45 mouse cellular contexts compared by ENCODE assay signal in genomic region chr6:95269524-95269923, GRCm38 (mm10). TPM values are rescaled to one million over a fixed set of nuclear protein-coding genes. Genes with fewer than 3 reads are reported as not detected.
DNase-seq lines count a peak whose midpoint lies in the region; TF ChIP-seq lines count a peak whose summit lies in the region.
"Had no signal": no experiment of that assay in that cellular context is flagged by ENCODE, and none has a peak within 500 bp of the region (broad histone marks: within the 10 kb centered on the region; RNA-seq: fewer than 3 reads in every experiment).

No protein-coding gene starts in this region.

- H3ac ChIP-seq in C2C12 (ENCODE audit: control insufficient read depth, insufficient read length, low read depth) = no peak overlapping the region

- peak; percentile 82 to 91 for DNase-seq in adrenal gland, adult (ENCODE audit: inconsistent age in 2 of 2, low spot score in 1 of 2)
- DNase-seq in adrenal gland, postnatal 4 days (ENCODE audit: low spot score in 2 of 2) = no peak
- DNase-seq in adrenal gland, adult 8-10 months = peak; percentile 73
- peak; percentile 73 for DNase-seq in brain, adult 2 months (ENCODE audit: low read depth, low spot score)
- DNase-seq in gastrocnemius, postnatal 14 days = no peak
- DNase-seq in heart, postnatal 4 days = no peak
- DNase-seq in gastrocnemius, postnatal 36 days = no peak
- DNase-seq: cerebellum, adult 2 months; cerebellum, postnatal 14 days; heart, adult 2 months; heart, postnatal 10 days; kidney, adult 18-20 months; kidney, postnatal 25 days; retina, postnatal 1 day; right cerebral cortex, postnatal 25 days; spleen, adult 18-20 months; thymus, postnatal 25 days had no signal

- intact Hi-C loops in gastrocnemius, postnatal 14 days (cut with DNase I; ENCODE audit: low total_unique reads) = no loop called here
- intact Hi-C loops in gastrocnemius, postnatal 36 days (cut with DNase I) = no loop called here

- no peaks in the 10 kb centered on the region for H3K79me3 ChIP-seq in C2C12 (ENCODE audit: low read depth)

- no peaks in the 10 kb centered on the region for H3K36me3 ChIP-seq in C2C12 (ENCODE audit: control insufficient read depth, insufficient read depth)
- H3K36me3 ChIP-seq: heart, embryonic 13.5 days; hindbrain, embryonic 10.5 days; hindbrain, embryonic 15.5 days; kidney, embryonic 15.5 days; limb, embryonic 12.5 days; liver, embryonic 15.5 days; lung, embryonic 15.5 days; midbrain, embryonic 12.5 days; neural tube, embryonic 15.5 days had no signal

- no peaks in the 10 kb centered on the region for H3K79me2 ChIP-seq in C2C12 (ENCODE audit: control insufficient read depth, insufficient read depth)

- no peaks in the 10 kb centered on the region for H3K27me3 ChIP-seq in C2C12 (ENCODE audit: control insufficient read depth, insufficient read depth, insufficient read length)
- H3K27me3 ChIP-seq: heart, embryonic 13.5 days; hindbrain, embryonic 15.5 days; kidney, embryonic 15.5 days; limb, embryonic 12.5 days; liver, embryonic 15.5 days; lung, embryonic 15.5 days; midbrain, embryonic 12.5 days; neural tube, embryonic 15.5 days had no signal

- no peak for TF ChIP-seq CTCF in C2C12 (IDR thresholded peaks at IDR 0.05; ENCODE audit: control insufficient read depth, insufficient read depth, insufficient read length)

- H3K4me3 ChIP-seq in C2C12 (ENCODE audit: insufficient read depth, poor library complexity, severe bottlenecking) = no peak overlapping the region
- H3K4me3 ChIP-seq: erythroblast, embryonic 14.5 days; heart, adult 2 months; heart, embryonic 13.5 days; hindbrain, embryonic 10.5 days; hindbrain, embryonic 15.5 days; kidney, embryonic 15.5 days; layer of hippocampus, adult 2 months; left cerebral cortex, adult 2 months; limb, embryonic 12.5 days; liver, embryonic 15.5 days; lung, embryonic 15.5 days; midbrain, embryonic 12.5 days; neural tube, embryonic 15.5 days had no signal

TF ChIP-seq in C2C12, 6 proteins besides CTCF, POLR2A, EP300 and RAD21:
- peak; percentile 44 for TF ChIP-seq MAX (IDR thresholded peaks at IDR 0.05)
- peak; percentile 76 for TF ChIP-seq FOSL1 (IDR thresholded peaks at IDR 0.05; ENCODE audit: insufficient read depth, low read length, poor library complexity, severe bottlenecking)
- no peak for TF ChIP-seq CEBPB (IDR thresholded peaks at IDR 0.05; ENCODE audit: low read depth)
- TF ChIP-seq MYOD1 (IDR thresholded peaks at IDR 0.05; ENCODE audit: control insufficient read depth, insufficient read length, low read depth) = no peak

RNA-seq across cellular contexts. Expression of gene Gm10234, which starts 52.4 kb away (rescaled TPM):
- not detected for total RNA-seq in adrenal gland, postnatal 4 days (2021)
- not detected for polyA plus RNA-seq in C2C12 (2012; fragmentation: generic; extraction: Trizol)
- total RNA-seq in adrenal gland, adult 8-10 months (2022) = not detected
- not detected for total RNA-seq in gastrocnemius, postnatal 14 days (2021)
- not detected for total RNA-seq in heart, postnatal 4 days (2021)
- total RNA-seq in gastrocnemius, postnatal 36 days (2021) = not detected
- total RNA-seq: gastrocnemius, postnatal 4 days; heart, adult 2 months; heart, postnatal 10 days; layer of hippocampus, adult 2 months; layer of hippocampus, postnatal 14 days; left cerebral cortex, adult 2 months; left cerebral cortex, postnatal 25 days; liver, adult 2 months; megakaryocyte progenitor cell, adult 5-6 weeks; midbrain, postnatal 0 days had no signal
- polyA plus RNA-seq: activated CD4-positive, CD25-positive, alpha-beta regulatory T cell, adult 4 months; brain, embryonic 14.5 days; CD4-positive, CD25-positive, alpha-beta regulatory T cell, adult 4 months; cerebellum, adult 2 months; cortical plate, adult 2 months; embryonic facial prominence, embryonic 14.5 days; erythroblast, embryonic 14.5 days; forebrain, embryonic 11.5 days; forebrain, embryonic 16.5 days; heart, adult 2 months; heart, embryonic 13.5 days; hindbrain, embryonic 10.5 days; hindbrain, embryonic 15.5 days; intestine, embryonic 14.5 days; kidney, embryonic 15.5 days; limb, embryonic 12.5 days; liver, adult 2 months; liver, embryonic 15.5 days; lung, embryonic 15.5 days; midbrain, embryonic 12.5 days; midbrain, postnatal 0 days; neural tube, embryonic 15.5 days; stomach, embryonic 16.5 days had no signal

Comparison
In these comparisons a context has a peak if more than half of its experiments do, and no peak if none do; other contexts are left out.
1. DNase-seq: peak in adrenal gland, adult (2 of 2), adrenal gland, adult 8-10 months (single experiment) and brain, adult 2 months (single experiment); none in adrenal gland, postnatal 4 days (0 of 2), gastrocnemius, postnatal 14 days (single experiment), heart, postnatal 4 days (single experiment) and gastrocnemius, postnatal 36 days (0 of 2).